In genomic region chr8:124190388-124190787, GRCm38 (mm10) we compare ENCODE assay signal across 24 mouse cellular contexts.
"Had no signal": no experiment of that assay in that cellular context is flagged by ENCODE, and none has a peak within 500 bp of the region (broad histone marks: within the 10 kb centered on the region; RNA-seq: fewer than 3 reads in every experiment).

No protein-coding gene starts in this region.

- H3K4me2 ChIP-seq: limb, embryonic 13.5 days; liver, embryonic 12.5 days; liver, embryonic 15.5 days; lung, embryonic 15.5 days; midbrain, embryonic 13.5 days; neural tube, embryonic 12.5 days; neural tube, embryonic 15.5 days; stomach, embryonic 15.5 days had no signal

- DNase-seq: kidney, adult 11 months; kidney, adult 8-10 months; kidney, postnatal 14 days; kidney, postnatal 4 days; liver; lung, adult 18-20 months; lung, postnatal 10 days; lung, postnatal 36 days; right cerebral cortex, adult 18-20 months; right cerebral cortex, postnatal 14 days; right cerebral cortex, postnatal 4 days; spleen, adult 18-20 months had no signal

- H3K27me3 ChIP-seq: limb, embryonic 13.5 days; liver, embryonic 12.5 days; liver, embryonic 15.5 days; midbrain, embryonic 13.5 days; neural tube, embryonic 12.5 days; neural tube, embryonic 15.5 days; stomach, embryonic 15.5 days had no signal

- H3K4me1 ChIP-seq: limb, embryonic 13.5 days; liver, embryonic 12.5 days; liver, embryonic 15.5 days; lung, embryonic 15.5 days; midbrain, embryonic 10.5 days; neural tube, embryonic 12.5 days; stomach, embryonic 15.5 days had no signal

- ATAC-seq: liver, embryonic 12.5 days; midbrain, embryonic 13.5 days; midbrain, embryonic 16.5 days had no signal

- H3K36me3 ChIP-seq: limb, embryonic 10.5 days; limb, embryonic 13.5 days; liver, embryonic 12.5 days; liver, embryonic 15.5 days; lung, embryonic 15.5 days; midbrain, embryonic 10.5 days; midbrain, embryonic 13.5 days; neural tube, embryonic 12.5 days; neural tube, embryonic 15.5 days; stomach, embryonic 15.5 days had no signal

- H3K4me3 ChIP-seq: limb, embryonic 10.5 days; limb, embryonic 13.5 days; liver, embryonic 12.5 days; liver, embryonic 15.5 days; lung, embryonic 15.5 days; megakaryocyte, embryonic 14.5 days; midbrain, embryonic 10.5 days; midbrain, embryonic 13.5 days; neural tube, embryonic 12.5 days; neural tube, embryonic 15.5 days; stomach, embryonic 15.5 days had no signal

- H3K9ac ChIP-seq: limb, embryonic 13.5 days; liver, embryonic 12.5 days; liver, embryonic 15.5 days; lung, embryonic 15.5 days; midbrain, embryonic 13.5 days; neural tube, embryonic 12.5 days; neural tube, embryonic 15.5 days; stomach, embryonic 15.5 days had no signal

- H3K9me3 ChIP-seq: limb, embryonic 10.5 days; limb, embryonic 13.5 days; liver, embryonic 12.5 days; liver, embryonic 15.5 days; lung, embryonic 15.5 days; midbrain, embryonic 10.5 days; midbrain, embryonic 13.5 days; neural tube, embryonic 12.5 days; neural tube, embryonic 15.5 days; stomach, embryonic 15.5 days had no signal

- H3K27ac ChIP-seq: limb, embryonic 10.5 days; limb, embryonic 13.5 days; liver, embryonic 12.5 days; liver, embryonic 15.5 days; lung, embryonic 15.5 days; midbrain, embryonic 10.5 days; midbrain, embryonic 13.5 days; neural tube, embryonic 12.5 days; neural tube, embryonic 15.5 days; stomach, embryonic 15.5 days had no signal
